Mouse (Mus musculus) heart, adult 10 weeks (tissue): Measurements from ENCODE around the gene Plcb3. TPM values are rescaled to one million over a fixed set of nuclear protein-coding genes. Genes with fewer than 3 reads are reported as not detected.

ENCODE experiments used
- polyA plus RNA-seq: library from polyadenylated mRNA; stranded (reverse); fragments of 350-450 nt; fragmentation: Illumina TruSeq; extraction: RNeasy Lipid Tissue Mini Kit (QIAGEN cat#74804); gene quantifications from one replicate; pipeline ENCODE4 v1.2.3, GENCODE M21; 2014; ENCODE audit warnings: low read depth, low replicate concordance

Gene Plcb3
- polyA plus RNA-seq, 1 experiment from 2014 or later = 21.0 TPM

Other genes starting within 250 kb of the Plcb3 start
- gene Rps6ka4, start 135.8 kb downstream of the Plcb3 start, polyA plus RNA-seq = 11.3 TPM
- 1.0 TPM for gene Ccdc88b, start 118.3 kb downstream of the Plcb3 start, polyA plus RNA-seq
- gene Trmt112, start 66.8 kb downstream of the Plcb3 start, polyA plus RNA-seq = 42.4 TPM
- 608 TPM for gene Prdx5, start 66.4 kb downstream of the Plcb3 start, polyA plus RNA-seq
- gene Esrra, start 54.7 kb downstream of the Plcb3 start, polyA plus RNA-seq = 142 TPM
- not detected for gene Catsperz, start 51.1 kb downstream of the Plcb3 start, polyA plus RNA-seq
- gene Kcnk4, start 42.0 kb downstream of the Plcb3 start, polyA plus RNA-seq = not detected
- 33.9 TPM for gene Bad, start 34.6 kb downstream of the Plcb3 start, polyA plus RNA-seq
- gene Gpr137, start 34.0 kb downstream of the Plcb3 start, polyA plus RNA-seq = 30.3 TPM
- 55.2 TPM for gene Ppp1r14b, start 1.5 kb downstream of the Plcb3 start, polyA plus RNA-seq
- gene Fkbp2, start 4.0 kb upstream of the Plcb3 start, polyA plus RNA-seq = 44.1 TPM
- 291 TPM for gene Vegfb, start 11.2 kb upstream of the Plcb3 start, polyA plus RNA-seq
- gene Dnajc4, start 16.1 kb upstream of the Plcb3 start, polyA plus RNA-seq = 61.0 TPM
- 34.6 TPM for gene Nudt22, start 19.6 kb upstream of the Plcb3 start, polyA plus RNA-seq
- gene Trpt1, start 19.7 kb upstream of the Plcb3 start, polyA plus RNA-seq = 24.2 TPM
- gene Fermt3, start 43.0 kb upstream of the Plcb3 start, polyA plus RNA-seq = 3.3 TPM
- gene Stip1, start 63.5 kb upstream of the Plcb3 start, polyA plus RNA-seq = 110 TPM
- gene Macrod1, start 80.3 kb upstream of the Plcb3 start, polyA plus RNA-seq = 234 TPM
- 0.89 TPM for gene Flrt1, start 129.3 kb upstream of the Plcb3 start, polyA plus RNA-seq
- gene Otub1, start 229.8 kb upstream of the Plcb3 start, polyA plus RNA-seq = 49.5 TPM
- 337 TPM for gene Cox8a, start 241.1 kb upstream of the Plcb3 start, polyA plus RNA-seq